Mouse (Mus musculus): Measurements from ENCODE around the gene Cphx3.
"Not testable (repeated sequence)": the region's sequence is repeated elsewhere in the genome, so short reads cannot be mapped to it uniquely, and the experiment has no call there.

DNA sequence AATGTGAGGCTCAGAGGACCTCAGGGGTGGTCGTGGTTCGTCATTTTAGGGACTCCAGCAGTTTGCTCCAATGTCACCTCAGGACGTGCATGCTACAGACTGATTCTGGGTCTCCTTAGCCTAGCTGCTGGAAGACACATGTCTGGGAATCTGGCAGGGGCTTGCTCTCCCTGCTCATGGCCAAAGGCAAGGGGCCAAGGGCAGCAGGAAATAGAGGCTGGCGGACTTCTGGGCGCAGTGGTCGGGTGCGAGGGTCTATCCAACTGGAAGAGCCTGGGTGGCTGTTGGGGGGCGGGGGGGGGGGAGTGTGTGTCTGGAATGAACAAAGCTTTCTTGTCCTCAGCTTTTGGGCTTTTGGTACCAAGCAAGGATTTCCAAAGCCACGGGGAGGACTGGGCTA lies 33.3 kb upstream of the Cphx3 start:
- TF ChIP-seq CTCF, EP300 (IDR thresholded peaks at IDR 0.05; ENCODE audit: low read depth): not testable (repeated sequence)
